Mouse (Mus musculus) cerebellum, adult 11 months (tissue): ENCODE measurements at regions not wholly inside any gene's neighbourhood (a gene's known extent, or its start where the extent isn't known, plus 50 kb on each side); places are given as distances from the start of the nearest gene placed in this dataset.
A peak's percentile ranks its signal among the peaks of the same experiment; 100 is the strongest.

Experiments used
- DNase-seq: peaks from one replicate; pipeline ENCODE4 v3.0.0; 2022

GRCm38 (mm10) chr3:35104884-35105283, 454.7 kb downstream of the Sox2 start:
- DNase-seq = no peak

GRCm38 (mm10) chr3:35106097-35106496, 455.9 kb downstream of the Sox2 start:
- DNase-seq = no peak

- no peak for DNase-seq
These were observed 483.3 kb downstream of the Sox2 start for GRCm38 (mm10) chr3:35133477-35133876.

DNA sequence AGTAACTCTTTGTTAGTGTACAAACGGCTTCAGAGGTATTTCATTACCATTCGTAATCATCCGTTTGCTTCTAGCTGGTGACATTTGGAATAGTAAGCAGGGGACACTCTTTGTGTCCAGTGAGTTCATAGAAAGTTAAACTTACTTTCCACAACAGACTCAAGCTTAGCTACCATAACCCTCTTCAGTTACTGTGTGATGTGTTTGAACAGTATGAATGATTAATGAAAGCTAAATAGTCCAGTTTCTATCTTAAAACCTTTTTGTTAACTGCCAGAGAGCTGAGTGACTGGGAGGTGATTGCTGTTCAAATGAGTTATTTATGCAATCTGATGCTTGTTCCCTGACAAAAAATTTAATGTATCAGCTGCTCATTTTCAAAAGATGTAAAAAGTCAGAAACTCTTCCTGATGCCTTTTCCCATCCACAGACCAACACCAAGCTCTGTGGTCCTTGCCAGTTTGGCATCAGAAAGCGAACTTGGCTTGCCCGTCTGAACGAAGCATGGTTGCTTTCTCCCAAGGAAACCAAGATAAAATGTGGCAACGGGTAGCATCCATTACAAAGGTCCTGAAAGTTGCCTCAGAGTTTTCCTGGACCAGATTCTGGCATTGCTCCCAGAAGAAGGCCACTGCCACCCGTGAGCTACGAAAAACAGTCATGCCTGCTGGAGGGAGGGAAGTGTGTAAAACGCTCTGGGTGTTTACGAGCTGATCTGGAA, 491.5 kb downstream of the Sox2 start:
- DNase-seq = peak; percentile 9

- no peak for DNase-seq
These were observed 492.5 kb downstream of the Sox2 start for GRCm38 (mm10) chr3:35142683-35143082.

- no peak for DNase-seq
These were observed 495.4 kb downstream of the Sox2 start for GRCm38 (mm10) chr3:35145569-35145968.

- DNase-seq = no peak
These were observed 496.5 kb downstream of the Sox2 start for GRCm38 (mm10) chr3:35146681-35147080.

- no peak for DNase-seq
These were observed 499.1 kb downstream of the Sox2 start for GRCm38 (mm10) chr3:35149251-35149691.

- DNase-seq = no peak
These were observed 502.0 kb downstream of the Sox2 start for GRCm38 (mm10) chr3:35152191-35152590.

GRCm38 (mm10) chr3:35154266-35154665, 504.1 kb downstream of the Sox2 start:
- DNase-seq = no peak

DNA sequence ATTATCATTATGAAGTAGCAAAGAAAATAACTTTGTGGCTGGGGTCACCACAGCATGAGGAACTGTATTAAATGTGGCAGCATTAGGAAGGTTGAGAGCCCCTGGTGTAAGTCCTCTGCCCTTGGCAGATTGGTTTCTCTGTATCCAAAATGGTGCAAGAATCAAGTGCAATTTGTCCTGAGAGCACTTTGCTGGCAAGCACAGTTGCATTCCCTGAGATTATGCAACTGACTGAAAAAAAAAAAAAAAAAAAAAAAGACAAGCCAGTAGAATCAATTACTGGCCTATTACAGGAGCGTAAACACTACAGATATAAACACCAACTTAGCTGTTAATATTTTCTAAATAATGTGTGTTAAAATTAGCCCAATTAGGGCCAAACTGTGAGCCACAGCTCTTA, 518.5 kb downstream of the Sox2 start:
- DNase-seq = no peak

GRCm38 (mm10) chr3:35178759-35179440, 528.7 kb downstream of the Sox2 start:
- no peak for DNase-seq

DNA sequence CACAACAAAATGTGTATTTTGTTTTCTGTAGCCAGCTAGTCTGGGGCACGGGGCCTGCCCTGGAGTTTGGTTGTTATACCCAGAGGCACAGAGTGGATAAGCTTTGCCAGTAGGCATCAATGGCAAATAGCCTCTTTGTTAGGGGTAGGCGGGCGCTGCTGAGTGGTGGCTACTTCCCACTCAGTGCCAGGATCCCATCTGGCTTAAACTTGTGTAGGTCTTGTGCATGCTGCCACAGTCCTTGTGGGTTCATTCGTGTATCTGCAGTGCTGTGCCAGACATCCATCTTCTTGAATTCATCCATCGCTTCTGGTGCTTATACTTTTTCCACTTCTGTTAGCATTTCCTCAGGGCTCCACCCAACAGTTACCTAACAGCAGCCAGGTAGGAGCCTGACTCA, 545.4 kb upstream of the Atp11b start:
- no peak for DNase-seq

- no peak for DNase-seq
These were observed 534.5 kb upstream of the Atp11b start for GRCm38 (mm10) chr3:35219394-35219793.

GRCm38 (mm10) chr3:35221183-35221582, 532.7 kb upstream of the Atp11b start:
- DNase-seq = no peak

DNA sequence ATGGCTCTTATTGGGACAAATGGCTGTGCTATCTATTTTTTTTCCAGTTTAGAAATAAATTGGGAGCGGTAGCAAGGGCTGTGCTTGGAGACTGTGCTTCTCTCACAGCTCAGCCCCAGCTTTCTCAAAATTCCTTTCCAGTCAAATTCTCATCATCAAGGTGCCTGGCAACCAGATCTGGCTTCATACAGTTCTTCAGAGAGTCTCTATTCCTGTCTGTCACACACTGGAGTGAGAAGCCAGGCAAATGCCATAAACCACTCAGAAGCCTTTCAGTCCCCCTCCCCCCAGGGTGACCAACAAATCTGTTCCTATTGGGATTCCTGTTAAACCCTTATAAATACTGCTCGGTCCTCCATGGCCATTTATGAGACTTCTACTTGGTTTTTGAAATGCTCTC, 531.7 kb upstream of the Atp11b start:
- DNase-seq = no peak

DNA sequence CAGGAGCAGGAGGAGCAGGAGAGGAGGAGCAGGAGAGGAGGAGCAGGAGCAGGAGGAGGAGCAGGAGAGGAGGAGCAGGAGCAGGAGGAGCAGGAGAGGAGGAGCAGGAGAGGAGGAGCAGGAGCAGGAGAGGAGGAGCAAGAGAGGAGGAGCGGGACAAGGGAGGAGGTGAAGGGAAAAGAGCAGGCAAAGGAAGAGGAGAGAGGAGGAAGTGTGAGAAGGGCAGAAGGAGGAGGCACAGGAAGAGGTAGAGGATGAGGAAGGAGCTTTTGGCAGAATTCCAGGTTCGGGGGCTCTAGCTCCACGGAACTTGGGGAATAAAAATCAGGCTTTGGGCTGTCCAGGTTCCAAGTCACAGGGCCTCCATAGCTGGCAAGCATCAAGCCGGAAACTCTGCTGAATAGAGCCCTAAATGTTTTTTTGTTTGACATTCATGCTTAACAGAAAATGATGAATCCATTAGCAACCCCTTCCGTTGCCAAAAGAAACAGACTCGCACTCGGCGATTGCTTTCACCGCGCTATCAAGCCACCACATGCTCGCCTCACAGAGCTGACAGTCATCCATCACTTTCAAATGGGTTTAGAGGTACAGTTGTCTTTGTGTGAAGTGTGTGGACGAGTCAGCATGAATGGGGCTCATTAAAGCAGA, 528.7 kb upstream of the Atp11b start:
- DNase-seq = no peak

DNA sequence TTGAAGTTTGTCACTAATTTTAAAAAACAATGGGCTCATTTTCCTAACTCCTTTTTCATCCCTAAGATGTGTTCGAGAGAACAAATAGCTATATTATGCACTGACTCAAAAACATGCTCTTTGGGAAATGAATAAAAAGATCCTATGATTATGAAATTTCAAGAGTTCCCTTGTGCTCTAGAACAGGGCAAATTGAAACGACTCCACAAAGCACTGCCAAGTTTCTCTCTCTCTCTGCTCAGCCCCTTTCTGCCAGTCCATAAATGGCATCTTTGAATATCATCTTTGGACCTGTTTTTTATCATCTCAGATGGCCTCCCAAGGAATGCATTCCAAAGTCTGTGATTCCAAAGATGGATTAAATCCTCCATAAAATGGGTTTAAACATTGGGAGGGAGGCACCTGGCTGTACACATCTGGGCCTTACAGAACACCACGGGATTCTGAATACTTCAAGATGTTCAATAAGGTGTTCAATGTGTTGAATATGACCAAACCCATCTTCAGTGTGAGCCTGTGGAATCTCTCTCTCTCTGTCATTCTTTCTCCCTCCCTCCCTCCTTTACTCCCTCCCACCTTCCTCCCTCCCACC, 528.0 kb upstream of the Atp11b start:
- DNase-seq = no peak

- DNase-seq = no peak
These were observed 522.6 kb upstream of the Atp11b start for GRCm38 (mm10) chr3:35231158-35231928.

GRCm38 (mm10) chr3:35232487-35232886, 521.4 kb upstream of the Atp11b start:
- no peak for DNase-seq

DNA sequence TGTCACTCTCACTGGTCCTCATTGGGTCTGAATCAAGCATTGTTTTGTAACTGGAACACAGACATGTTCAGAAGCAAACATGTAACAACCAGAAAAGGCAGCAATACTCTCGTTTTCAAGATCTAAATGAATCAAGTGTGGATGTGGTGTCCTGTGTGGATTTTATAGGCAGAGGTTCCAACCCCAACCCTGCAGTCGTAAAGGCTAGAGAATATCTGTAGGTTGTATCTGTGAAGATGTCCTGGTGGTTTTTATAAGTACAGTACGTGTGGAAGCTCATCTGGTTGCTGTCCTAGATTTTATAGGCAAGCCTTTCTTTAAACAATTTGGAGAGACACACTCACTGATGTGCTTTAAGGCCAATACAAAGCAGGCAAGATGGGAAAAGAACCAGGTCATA, 518.8 kb upstream of the Atp11b start:
- DNase-seq = no peak

DNA sequence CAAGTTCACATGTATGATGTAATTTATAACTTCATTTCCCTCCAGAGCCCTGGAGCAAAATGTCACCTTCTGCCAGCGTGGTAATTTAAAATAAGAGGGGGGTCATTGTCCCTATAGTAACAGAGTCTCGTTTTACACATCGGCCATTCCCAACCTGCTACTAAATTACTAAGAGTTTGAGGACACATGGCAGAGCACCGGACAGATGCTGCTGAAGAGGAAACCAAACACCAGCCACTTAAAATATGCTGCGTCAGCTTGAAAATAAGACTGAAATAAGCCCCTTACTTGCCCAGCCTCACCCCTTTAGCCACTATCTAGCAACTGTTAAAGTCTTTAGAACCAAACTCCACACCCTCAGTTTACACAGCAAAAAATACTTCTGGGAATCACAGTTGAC, 518.1 kb upstream of the Atp11b start:
- DNase-seq = no peak

DNA sequence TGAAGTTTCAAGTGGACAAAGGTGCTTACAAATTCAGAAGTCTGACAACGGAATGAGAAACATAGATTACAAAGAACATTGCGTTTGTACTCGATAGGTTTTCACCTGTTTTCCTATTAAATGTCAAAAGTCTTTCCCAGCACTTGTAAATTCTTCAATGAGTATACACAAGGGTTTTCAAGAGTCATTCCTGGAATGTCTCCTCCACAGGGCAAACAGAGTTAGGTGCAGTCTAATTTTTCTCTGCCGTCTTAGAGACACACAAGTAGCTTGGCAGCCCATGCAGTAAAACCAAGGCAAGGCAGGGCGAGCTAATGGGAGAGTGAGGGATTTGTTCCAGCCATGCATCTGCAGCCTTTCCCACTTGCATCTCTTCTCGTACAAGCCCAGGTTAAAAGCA, 516.6 kb upstream of the Atp11b start:
- no peak for DNase-seq
